Mouse (Mus musculus) ES-E14 (cell line): ENCODE measurements around the gene Pbx2.

ENCODE experiments used
- CHD2 ChIP-seq: IDR thresholded peaks from 2 replicates; pipeline ENCODE4 v1.6.1; 2014; ENCODE audit warnings: mild to moderate bottlenecking, low read depth, low read length, inconsistent platforms
- ZC3H11A ChIP-seq: IDR thresholded peaks from 2 replicates; pipeline ENCODE4 v1.6.1; 2012; ENCODE audit warnings: low read depth, mild to moderate bottlenecking, inconsistent platforms, low read length, borderline replicate concordance

DNA sequence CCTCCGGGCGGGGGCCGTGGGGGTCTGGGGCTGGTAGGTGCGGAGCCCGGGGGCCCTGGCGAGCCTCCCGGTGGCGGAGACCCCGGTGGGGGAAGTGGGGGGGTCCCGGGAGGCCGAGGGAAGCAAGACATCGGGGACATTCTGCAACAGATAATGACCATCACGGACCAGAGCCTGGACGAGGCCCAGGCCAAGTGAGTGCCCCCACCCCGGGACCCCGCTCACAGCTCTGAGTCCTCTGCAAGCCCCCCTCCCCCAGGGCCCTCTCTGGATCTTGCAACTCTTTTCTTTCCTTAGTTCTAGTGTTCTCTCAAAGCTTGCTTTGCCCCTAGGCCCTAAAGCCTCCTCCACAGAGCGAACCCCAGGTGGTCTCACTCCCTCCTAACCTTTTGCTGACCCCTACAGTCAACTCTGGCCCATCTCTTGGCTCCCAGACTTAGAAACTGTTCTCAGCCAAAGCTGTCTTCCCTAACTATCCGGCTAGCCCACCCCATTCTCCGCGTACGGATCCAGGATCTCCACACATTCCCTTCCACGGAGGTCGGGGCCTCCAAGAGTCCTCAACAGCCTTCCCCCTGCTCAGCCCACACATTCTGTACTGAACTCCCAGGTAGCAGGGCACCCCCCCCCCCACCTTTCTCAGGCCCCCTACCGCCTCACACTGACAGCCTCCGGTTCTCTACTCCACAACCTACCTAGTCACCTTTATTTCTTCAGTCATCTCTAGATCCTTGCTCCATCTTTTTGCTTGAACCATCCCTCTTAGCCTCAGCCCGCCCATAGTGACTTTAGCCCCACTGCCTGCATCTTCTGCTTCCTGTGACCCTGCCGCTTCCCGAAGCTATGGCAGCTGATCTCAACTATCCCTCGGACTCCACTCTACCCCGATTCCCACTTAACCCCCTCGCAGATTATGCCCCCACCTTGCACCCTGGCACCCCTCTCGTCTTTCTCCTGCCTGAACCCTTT, 1.8 kb downstream of the Pbx2 start:
- TF ChIP-seq CHD2 (no peak), ZC3H11A (no peak)
